Mouse (Mus musculus) neural tube, embryonic 13.5 days (tissue): ENCODE data around the gene Zfp558. TPM values are rescaled to one million over a fixed set of nuclear protein-coding genes. Genes with fewer than 3 reads are reported as not detected.
A peak's percentile ranks its signal among the peaks of the same experiment; 100 is the strongest.
"Not testable (repeated sequence)": the region's sequence is repeated elsewhere in the genome, so short reads cannot be mapped to it uniquely, and the experiment has no call there.

Experiments
- ATAC-seq: fragments of 200-750 bp; cut with Nextera tagmentation; 2 replicates; pipeline ENCODE4 v1.8.0; 2017; ENCODE audit warnings: low read depth, mild to moderate bottlenecking, moderate TSS enrichment, moderate library complexity
- H3K27ac ChIP-seq: fragments of 300-500 bp; sonication (generic); replicated peaks from 2 replicates; pipeline ENCODE4 v1.5.1; 2015; ENCODE audit warnings: moderate library complexity, mild to moderate bottlenecking, inconsistent platforms
- H3K27me3 ChIP-seq: fragments of 300-500 bp; sonication (generic); 2 replicates; pipeline ENCODE4 v1.6.1; 2015; ENCODE audit warnings: mild to moderate bottlenecking, inconsistent platforms
- H3K36me3 ChIP-seq: fragments of 300-500 bp; sonication (generic); 2 replicates; pipeline ENCODE4 v1.6.1; 2015; ENCODE audit warnings: mild to moderate bottlenecking, inconsistent platforms
- H3K4me1 ChIP-seq: fragments of 300-500 bp; sonication (generic); replicated peaks from 2 replicates; pipeline ENCODE4 v1.6.1; 2015; ENCODE audit warnings: inconsistent platforms
- H3K4me2 ChIP-seq: fragments of 300-500 bp; sonication (generic); 2 replicates; pipeline ENCODE4 v1.6.1; 2015; ENCODE audit warnings: inconsistent platforms, mild to moderate bottlenecking, moderate library complexity
- H3K4me3 ChIP-seq: fragments of 300-500 bp; sonication (generic); 2 replicates; pipeline ENCODE4 v1.5.1; 2015; ENCODE audit warnings: mild to moderate bottlenecking, inconsistent platforms
- H3K9ac ChIP-seq: fragments of 300-500 bp; sonication (generic); 2 replicates; pipeline ENCODE4 v1.6.1; 2015; ENCODE audit warnings: moderate library complexity, mild to moderate bottlenecking, inconsistent platforms
- H3K9me3 ChIP-seq: fragments of 300-500 bp; sonication (generic); 2 replicates; pipeline ENCODE4 v1.6.1; 2016; ENCODE audit warnings: inconsistent platforms
- WGBS: fragments of 180-500 bp; shearing (Covaris S2); methylation state at CpG from one replicate; pipeline ENCODE4 v1.1.7; 2015; 5-methylcytosine and 5-hydroxymethylcytosine counted together
- microRNA-seq: library from miRNA; unstranded; fragments of <30 nt; microRNA quantifications from one replicate; pipeline ENCODE4, GENCODE M21; 2016
- polyA plus RNA-seq: library from polyadenylated mRNA; unstranded; fragments of >200 nt; fragmentation: Nextera tagmentation; extraction: Ambion mirVana; gene quantifications from 2 replicates; pipeline ENCODE4 v1.2.1, GENCODE M21; 2015

Gene Zfp558
- polyA plus RNA-seq, result 31.7 and 36.2 TPM in 2 replicates

GRCm38 (mm10) chr9:18478168-18478567 is at the start of gene Zfp558, which contains the start of gene Mbd3l1:
Gene Zfp558 (minus strand): TSS chr9:18478268.
Gene Mbd3l1 (plus strand): TSS chr9:18478359.
- H3K4me2 ChIP-seq, result no peak within 1 kb of the TSS
- H3K9me3 ChIP-seq, result no peaks in the 10 kb centered on the region
- no peaks in the 10 kb centered on the region for H3K36me3 ChIP-seq
- no peak for ATAC-seq
- no peaks in the 10 kb centered on the region for H3K4me1 ChIP-seq
- H3K27me3 ChIP-seq, result peaks cover 11% of the 10 kb centered on the region
- H3K9ac ChIP-seq, result no peak within 1 kb of the TSS
- no peak within 1 kb of the TSS for H3K27ac ChIP-seq
- WGBS, result 75% methylated on average over 3 of the region's 3 CpGs
- no peak within 1 kb of the TSS for H3K4me3 ChIP-seq

GRCm38 (mm10) chr9:18508098-18508497 is 30.0 kb upstream of the Zfp558 start:
- WGBS, result 55% methylated on average over 2 of the region's 2 CpGs
- H3K36me3 ChIP-seq, result no peaks in the 10 kb centered on the region
- H3K4me2 ChIP-seq, result no peak overlapping the region
- no peak for ATAC-seq
- no peak overlapping the region for H3K27ac ChIP-seq
- H3K27me3 ChIP-seq, result no peaks in the 10 kb centered on the region
- H3K9me3 ChIP-seq, result no peaks in the 10 kb centered on the region
- H3K4me3 ChIP-seq, result no peak overlapping the region
- H3K4me1 ChIP-seq, result no peaks in the 10 kb centered on the region
- H3K9ac ChIP-seq, result no peak overlapping the region

- H3K4me1 ChIP-seq, result peaks cover 5% of the 10 kb centered on the region
- peak overlapping the region; percentile 73 for H3K4me2 ChIP-seq
- H3K9me3 ChIP-seq, result no peaks in the 10 kb centered on the region
- peak overlapping the region; percentile 64 for H3K4me3 ChIP-seq
- peak overlapping the region; percentile 82 for H3K9ac ChIP-seq
- H3K27ac ChIP-seq, result peak overlapping the region; percentile 94
- H3K36me3 ChIP-seq, result peaks cover 9% of the 10 kb centered on the region
- peaks cover 11% of the 10 kb centered on the region for H3K27me3 ChIP-seq
- WGBS, result 5% methylated on average over 39 of the region's 39 CpGs
- ATAC-seq, result peak; percentile 98
Measured at GRCm38 (mm10) chr9:18473324-18474128, 4.5 kb downstream of the Zfp558 start.

- H3K36me3 ChIP-seq, result peaks cover 60% of the 10 kb centered on the region
- no peak overlapping the region for H3K4me3 ChIP-seq
- no peak overlapping the region for H3K4me2 ChIP-seq
- H3K9me3 ChIP-seq, result peaks cover 4% of the 10 kb centered on the region; the same call in 1 of the 2 replicates
- no peaks in the 10 kb centered on the region for H3K27me3 ChIP-seq
- no peak overlapping the region for H3K9ac ChIP-seq
- H3K27ac ChIP-seq, result no peak overlapping the region
- 86% methylated on average over 3 of the region's 3 CpGs for WGBS
- ATAC-seq, result no peak
- H3K4me1 ChIP-seq, result peaks cover 16% of the 10 kb centered on the region
Measured at GRCm38 (mm10) chr9:18468005-18468404, 10.1 kb downstream of the Zfp558 start.

DNA sequence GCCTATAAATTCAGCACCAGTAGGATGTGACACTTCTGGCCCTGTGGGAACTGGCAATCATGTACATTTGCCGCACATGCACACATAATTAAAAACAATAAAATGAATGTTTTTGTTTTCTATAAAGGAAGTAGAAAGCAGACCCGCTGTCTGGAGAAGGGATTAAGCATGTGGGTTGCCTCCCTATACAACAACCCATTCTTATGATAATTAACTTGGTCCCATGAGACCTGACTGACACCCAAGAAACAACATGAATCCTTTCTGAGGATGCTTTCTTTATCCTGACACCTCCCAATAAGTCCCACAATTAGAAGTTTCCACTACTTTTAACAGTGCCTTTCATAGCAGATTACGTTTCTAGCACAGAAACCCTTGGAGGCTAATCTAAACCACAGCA is 10.7 kb downstream of the Zfp558 start:
- Histone ChIP-seq H3K27ac (no peak overlapping the region), H3K4me2 (no peak overlapping the region), H3K4me3 (no peak overlapping the region), H3K9me3 (peaks cover 4% of the 10 kb centered on the region; the same call in 1 of the 2 replicates), H3K4me1 (peaks cover 11% of the 10 kb centered on the region), H3K36me3 (peaks cover 67% of the 10 kb centered on the region), H3K9ac (no peak overlapping the region), H3K27me3 (no peaks in the 10 kb centered on the region)
- WGBS, result 42% methylated on average over 3 of the region's 3 CpGs
- no peak for ATAC-seq

DNA sequence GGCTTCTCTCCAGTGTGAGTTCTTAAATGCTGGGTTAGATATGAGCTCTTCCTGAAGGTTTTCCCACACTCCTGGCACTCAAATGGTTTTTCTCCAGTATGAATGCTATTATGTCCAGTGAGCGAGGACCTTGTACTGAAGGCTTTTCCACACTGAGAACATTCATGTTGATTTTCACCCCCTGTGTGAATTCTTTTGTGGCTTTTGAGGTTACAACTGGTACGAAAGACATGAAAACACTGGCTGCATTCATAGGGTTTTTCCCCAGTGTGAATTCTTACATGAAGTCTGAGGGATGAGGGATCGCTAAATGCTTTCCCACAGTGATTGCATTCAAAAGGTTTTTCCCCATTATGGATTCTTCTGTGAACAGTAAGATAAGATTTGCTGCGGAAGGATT is 21.5 kb downstream of the Zfp558 start:
- Histone ChIP-seq H3K27me3 (no peaks in the 10 kb centered on the region), H3K4me2 (no peak overlapping the region), H3K9ac (no peak overlapping the region), H3K4me1 (no peaks in the 10 kb centered on the region), H3K4me3 (no peak overlapping the region), H3K27ac (no peak overlapping the region), H3K36me3 (peaks cover 62% of the 10 kb centered on the region), H3K9me3 (peaks cover 9% of the 10 kb centered on the region)
- WGBS, result 71% methylated on average over 4 of the region's 4 CpGs
- no peak for ATAC-seq

- Histone ChIP-seq H3K27me3 (no peaks in the 10 kb centered on the region), H3K27ac (no peak overlapping the region), H3K9me3 (no peaks in the 10 kb centered on the region), H3K36me3 (no peaks in the 10 kb centered on the region), H3K4me3 (no peak overlapping the region), H3K4me1 (no peaks in the 10 kb centered on the region), H3K9ac (no peak overlapping the region), H3K4me2 (no peak overlapping the region)
- 78% methylated on average over 10 of the region's 10 CpGs for WGBS
- ATAC-seq, result no peak
Measured at GRCm38 (mm10) chr9:18431687-18432086, 46.4 kb downstream of the Zfp558 start.

DNA sequence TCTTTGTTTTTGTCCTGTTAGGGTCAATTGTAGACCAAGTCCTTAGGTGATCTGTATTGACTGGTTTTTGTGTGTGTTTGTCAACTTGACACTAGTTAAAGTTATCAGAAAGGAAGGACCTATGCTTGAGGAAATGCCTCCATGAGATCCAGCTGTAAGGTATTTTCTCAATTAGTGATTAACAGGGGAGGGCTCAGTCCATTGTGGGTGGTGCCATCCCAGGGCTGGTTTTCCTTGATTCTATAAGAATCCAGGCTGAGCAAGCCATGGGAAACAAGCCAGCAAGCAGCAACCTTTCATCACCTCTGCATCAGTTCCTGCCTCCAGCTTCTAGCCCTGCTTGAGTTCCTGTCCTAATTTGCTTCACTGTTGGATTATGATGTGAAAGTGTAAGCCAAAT is 47.7 kb downstream of the Zfp558 start, which contains the start of gene Mbd3l2:
Gene Mbd3l2 (plus strand): TSS at position 301 of the 400 bp plus-strand sequence.
- H3K4me2 ChIP-seq, result no peak within 1 kb of the TSS
- no peak within 1 kb of the TSS for H3K27ac ChIP-seq
- ATAC-seq, result no peak

DNA sequence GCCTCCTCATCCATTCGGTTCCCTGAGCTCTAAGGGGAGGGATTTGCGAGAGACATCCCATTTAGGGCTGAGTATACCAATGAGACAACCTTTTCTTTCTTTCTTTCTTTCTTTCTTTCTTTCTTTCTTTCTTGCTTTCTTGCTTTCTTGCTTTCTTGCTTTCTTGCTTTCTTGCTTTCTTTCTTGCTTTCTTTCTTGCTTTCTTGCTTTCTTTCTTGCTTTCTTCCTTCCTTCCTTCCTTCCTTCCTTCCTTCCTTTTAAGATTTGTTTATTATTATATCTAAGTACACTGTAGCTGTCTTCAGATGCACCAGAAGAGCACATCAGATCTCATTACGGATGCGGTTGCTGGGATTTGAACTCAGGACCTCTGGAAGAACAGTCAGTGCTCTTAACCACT is 65.7 kb downstream of the Zfp558 start:
- H3K36me3 ChIP-seq, H3K27me3 ChIP-seq, H3K4me3 ChIP-seq, ATAC-seq, H3K9me3 ChIP-seq, H3K4me1 ChIP-seq, H3K4me2 ChIP-seq, H3K9ac ChIP-seq, H3K27ac ChIP-seq: not testable (repeated sequence)
- WGBS, result 74% methylated on average over 4 of the region's 4 CpGs

More for the DNA sequence above, 47.7 kb downstream of the Zfp558 start, which contains the start of gene Mbd3l2:
- H3K9me3 ChIP-seq, result no peaks in the 10 kb centered on the region
- no peak within 1 kb of the TSS for H3K9ac ChIP-seq
- H3K4me3 ChIP-seq, result no peak within 1 kb of the TSS
- no peaks in the 10 kb centered on the region for H3K27me3 ChIP-seq
- no peaks in the 10 kb centered on the region for H3K36me3 ChIP-seq
- no peaks in the 10 kb centered on the region for H3K4me1 ChIP-seq

Small RNAs within 50 kb of the gene (microRNA-seq; reads per million reads assigned to microRNA genes)
- not detected for gene Gm22854

Other genes with a start within 250 kb of the Zfp558 start
- 138 and 142 TPM in 2 replicates for gene Chordc1, start 186.1 kb downstream of the Zfp558 start, polyA plus RNA-seq
- gene Naalad2, start 75.3 kb downstream of the Zfp558 start, polyA plus RNA-seq, result 1.5 and 2.7 TPM in 2 replicates
- gene Ubtfl1, start 73.8 kb downstream of the Zfp558 start, polyA plus RNA-seq, result not detected in 2 replicates
- 0.14 TPM in 1 of 2 replicates, not detected in the other for gene Mbd3l2, start 47.6 kb downstream of the Zfp558 start, polyA plus RNA-seq
- not detected in 2 replicates for gene Mbd3l1, start 91 bp upstream of the Zfp558 start, polyA plus RNA-seq
- not detected in 2 replicates for gene Muc16, start 196.3 kb upstream of the Zfp558 start, polyA plus RNA-seq